Mouse (Mus musculus) liver, adult 2 months (tissue): ENCODE data around the gene Gpd1.

ENCODE experiments used
- CTCF ChIP-seq: fragments of 200-500 bp; IDR thresholded peaks from 2 replicates; pipeline ENCODE4 v1.5.1; 2011; ENCODE audit warnings: low read depth, low read length, control low read depth
- POLR2A ChIP-seq: fragments of 200-500 bp; IDR thresholded peaks from 2 replicates; pipeline ENCODE4 v1.6.1; 2011; ENCODE audit warnings: low read length, control low read depth; ENCODE audit not compliant: insufficient read depth; ENCODE audit errors: extremely low read depth

DNA sequence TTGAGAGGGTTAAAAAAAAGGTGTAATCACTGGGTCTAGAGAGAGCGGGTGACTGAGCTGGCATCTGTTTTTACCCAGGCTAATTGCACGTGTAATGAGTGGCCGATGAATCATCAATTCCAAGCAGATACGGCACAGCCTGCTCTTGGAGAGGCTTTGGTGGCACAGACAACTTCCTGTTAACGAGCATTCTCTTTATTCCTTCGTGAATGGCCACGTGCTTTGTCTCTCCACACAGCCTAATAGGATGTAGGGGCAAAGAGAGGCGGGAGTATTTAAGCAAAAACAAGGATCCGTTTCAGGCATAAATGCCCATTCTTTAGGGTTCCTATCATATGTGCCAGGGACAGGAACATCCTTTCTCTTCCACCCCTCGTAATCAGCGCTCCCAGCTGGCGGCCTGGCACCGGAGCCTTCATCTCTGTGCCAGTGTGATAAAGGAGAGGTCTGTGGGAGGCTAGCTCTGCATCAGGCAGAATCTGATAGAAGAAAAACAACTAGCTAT, 1.9 kb upstream of the Gpd1 start:
- TF ChIP-seq POLR2A (no peak), CTCF (no peak)
